Mouse (Mus musculus): ENCODE results near the gene Trim61. TPM values are rescaled to one million over a fixed set of nuclear protein-coding genes. Genes with fewer than 3 reads are reported as not detected.

The Trim61 gene
- polyA plus RNA-seq (2017; shearing (Covaris generic)) = not detected

DNA sequence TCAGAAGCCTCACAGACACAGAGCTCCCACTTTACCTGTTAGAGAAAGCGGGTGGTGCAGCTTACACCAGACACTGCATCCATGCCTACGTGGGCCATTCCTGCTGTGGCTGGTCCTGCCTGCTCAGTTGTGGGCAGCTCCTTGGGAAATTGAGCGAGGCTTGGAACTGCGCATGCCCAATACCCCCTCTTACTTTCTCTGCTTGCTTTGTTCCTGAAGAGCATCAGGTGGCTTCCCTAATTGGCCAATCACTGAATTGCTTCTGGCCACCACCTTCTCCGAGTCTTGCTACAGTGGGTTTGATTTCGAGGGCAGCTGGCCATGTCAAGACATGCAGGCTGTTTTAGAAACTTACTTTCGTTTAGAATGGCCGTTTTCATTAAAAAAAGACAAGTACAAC, at the start of gene Trim61, which contains the start of gene Trim60:
Trim61 (minus strand) TSS at position 101 of the 400 bp plus-strand sequence.
Trim60 (minus strand) TSS at position 162 of the 400 bp plus-strand sequence.

DNA sequence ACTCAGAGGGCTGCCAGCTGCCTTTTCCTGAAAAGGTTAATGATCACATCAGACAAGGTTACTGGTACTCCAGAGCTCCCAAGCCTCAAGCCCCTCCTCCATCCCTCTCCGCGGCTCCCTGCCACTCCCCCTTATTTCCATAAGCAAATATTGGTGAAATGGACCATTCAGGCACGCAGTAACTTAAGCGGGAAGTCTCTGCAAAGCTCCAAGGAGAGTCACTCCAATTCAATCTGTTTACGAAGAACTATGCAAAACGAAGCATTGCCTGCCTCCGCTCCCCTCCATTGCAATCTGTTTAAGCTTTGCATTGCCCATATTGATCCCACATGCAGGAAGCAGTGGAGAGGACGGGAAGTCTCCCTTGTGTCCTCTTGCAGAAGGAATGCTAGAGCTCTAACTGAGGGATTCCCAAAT, 18.8 kb upstream of the Trim61 start, which contains the start of gene Apela:
Apela (minus strand) TSS at position 220 of the 417 bp plus-strand sequence.

DNA sequence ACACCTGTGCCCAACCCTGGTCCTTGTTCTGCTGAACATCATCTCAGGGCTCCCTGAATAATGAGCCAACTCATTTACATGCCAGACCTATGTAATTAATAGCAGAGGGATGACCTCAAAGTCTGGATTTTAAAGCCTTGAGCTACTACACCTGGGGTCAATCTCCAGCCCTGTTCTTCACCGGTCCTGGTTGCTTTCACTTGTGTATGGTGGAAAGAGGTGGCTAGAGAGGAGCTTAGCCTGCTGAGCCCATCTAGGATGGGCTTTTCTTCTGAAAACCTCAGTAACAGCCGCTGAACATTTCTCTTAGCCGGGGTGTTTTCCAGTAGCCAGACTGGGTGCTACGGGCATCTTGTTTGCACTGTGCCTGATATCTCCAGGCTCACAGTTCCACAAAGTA, 30.6 kb downstream of the Trim61 start, which contains the start of gene Trim75:
Trim75 (minus strand) TSS at position 101 of the 400 bp plus-strand sequence.

Other genes starting within 250 kb of the Trim61 start
- gene Klhl2, start 168.5 kb downstream of the Trim61 start, polyA plus RNA-seq (2017; shearing (Covaris generic)) = 21.5 TPM
- 61.3 TPM for gene Tmem192, start 71.3 kb downstream of the Trim61 start, polyA plus RNA-seq (2017; shearing (Covaris generic))
- gene Trim75, start 30.7 kb downstream of the Trim61 start, polyA plus RNA-seq (2017; shearing (Covaris generic)) = not detected
- not detected for gene Trim60, start 61 bp upstream of the Trim61 start, polyA plus RNA-seq (2017; shearing (Covaris generic))
- not detected for gene Apela, start 18.8 kb upstream of the Trim61 start, polyA plus RNA-seq (2017; shearing (Covaris generic))
- gene Gm10663, start 56.5 kb upstream of the Trim61 start, polyA plus RNA-seq (2017; shearing (Covaris generic)) = not detected
- not detected for gene BC030870, start 111.0 kb upstream of the Trim61 start, polyA plus RNA-seq (2017; shearing (Covaris generic))